Mouse (Mus musculus) embryo, embryonic 9.5 days (tissue): ENCODE measurements at regions not wholly inside any gene's neighbourhood (a gene's known extent, or its start where the extent isn't known, plus 50 kb on each side); places are given as distances from the start of the nearest gene placed in this dataset.

ENCODE experiments used
- DNase-seq: peaks from one replicate; pipeline ENCODE4 v3.0.0-alpha.2; 2017; ENCODE audit errors: extremely low spot score

- DNase-seq, result no peak
These were observed 143.8 kb upstream of the Mdm1 start for GRCm38 (mm10) chr10:117997796-117998195.

GRCm38 (mm10) chr10:118000591-118000990 is 141.0 kb upstream of the Mdm1 start:
- DNase-seq, result no peak

- no peak for DNase-seq
These were observed 140.1 kb upstream of the Mdm1 start for GRCm38 (mm10) chr10:118001501-118001900.

- no peak for DNase-seq
These were observed 139.6 kb upstream of the Mdm1 start for GRCm38 (mm10) chr10:118001971-118002370.

GRCm38 (mm10) chr10:118002559-118002958 is 139.1 kb upstream of the Mdm1 start:
- no peak for DNase-seq

GRCm38 (mm10) chr10:118003179-118003578 is 138.4 kb upstream of the Mdm1 start:
- DNase-seq, result no peak

GRCm38 (mm10) chr10:118003739-118004361 is 137.8 kb upstream of the Mdm1 start:
- DNase-seq, result no peak

- no peak for DNase-seq
These were observed 137.2 kb upstream of the Mdm1 start for GRCm38 (mm10) chr10:118004362-118004958.

- DNase-seq, result no peak
These were observed 134.6 kb upstream of the Mdm1 start for GRCm38 (mm10) chr10:118006827-118007550.

- no peak for DNase-seq
These were observed 133.8 kb upstream of the Mdm1 start for GRCm38 (mm10) chr10:118007846-118008245.

- no peak for DNase-seq
These were observed 129.7 kb upstream of the Mdm1 start for GRCm38 (mm10) chr10:118011687-118012567.

- DNase-seq, result no peak
These were observed 112.8 kb upstream of the Mdm1 start for GRCm38 (mm10) chr10:118028831-118029230.

GRCm38 (mm10) chr10:118034401-118034800 is 107.2 kb upstream of the Mdm1 start:
- DNase-seq, result no peak

GRCm38 (mm10) chr10:118035035-118035434 is 106.6 kb upstream of the Mdm1 start:
- DNase-seq, result no peak

- DNase-seq, result no peak
These were observed 103.1 kb upstream of the Mdm1 start for GRCm38 (mm10) chr10:118038465-118038864.

GRCm38 (mm10) chr10:118039056-118039455 is 102.6 kb upstream of the Mdm1 start:
- DNase-seq, result no peak

GRCm38 (mm10) chr10:118041068-118041467 is 100.5 kb upstream of the Mdm1 start:
- no peak for DNase-seq

GRCm38 (mm10) chr10:118043761-118044160 is 97.8 kb upstream of the Mdm1 start:
- no peak for DNase-seq

GRCm38 (mm10) chr10:118044840-118045239 is 96.8 kb upstream of the Mdm1 start:
- no peak for DNase-seq

GRCm38 (mm10) chr10:118045427-118045826 is 96.2 kb upstream of the Mdm1 start:
- DNase-seq, result no peak

- DNase-seq, result no peak
These were observed 95.3 kb upstream of the Mdm1 start for GRCm38 (mm10) chr10:118046328-118046727.

- DNase-seq, result no peak
These were observed 94.8 kb upstream of the Mdm1 start for GRCm38 (mm10) chr10:118046831-118047230.
